Mouse (Mus musculus) ES-Bruce4 (cell line): Measurements from ENCODE around the gene Wwtr1. TPM values are rescaled to one million over a fixed set of nuclear protein-coding genes. Genes with fewer than 3 reads are reported as not detected.

Source experiments
- H3K27ac ChIP-seq: 2 replicates; pipeline ENCODE4 v1.5.1; 2012; ENCODE audit warnings: low read length, inconsistent platforms; ENCODE audit not compliant: insufficient read depth
- H3K27me3 ChIP-seq: 2 replicates; pipeline ENCODE4 v1.6.1; 2012; ENCODE audit warnings: mild to moderate bottlenecking, low read length, inconsistent platforms; ENCODE audit not compliant: control insufficient read depth, poor library complexity, insufficient read depth, severe bottlenecking
- H3K36me3 ChIP-seq: 2 replicates; pipeline ENCODE4 v1.6.1; 2012; ENCODE audit warnings: inconsistent platforms, mild to moderate bottlenecking, low read length, moderate library complexity; ENCODE audit not compliant: control insufficient read depth, poor library complexity, insufficient read depth, severe bottlenecking
- H3K4me1 ChIP-seq: one replicate; pipeline ENCODE4 v1.8.1; 2011; ENCODE audit warnings: low read length; ENCODE audit not compliant: control insufficient read depth, insufficient read depth
- H3K4me3 ChIP-seq: 2 replicates; pipeline ENCODE4 v1.5.1; 2011; ENCODE audit warnings: low read depth, mild to moderate bottlenecking, low read length
- H3K9ac ChIP-seq: 2 replicates; pipeline ENCODE4 v1.6.1; 2012; ENCODE audit warnings: low read depth, mild to moderate bottlenecking, inconsistent platforms; ENCODE audit not compliant: poor library complexity, severe bottlenecking
- H3K9me3 ChIP-seq: replicated peaks from 2 replicates; pipeline ENCODE4 v1.6.1; 2012; ENCODE audit warnings: mild to moderate bottlenecking, low read length, inconsistent platforms; ENCODE audit not compliant: control insufficient read depth, poor library complexity, insufficient read depth, severe bottlenecking
- CTCF ChIP-seq: IDR thresholded peaks from one replicate; pipeline ENCODE4 v1.8.1; 2011; ENCODE audit warnings: low read depth, low read length
- EP300 ChIP-seq: IDR thresholded peaks from 2 replicates; pipeline ENCODE4 v1.6.1; 2011; ENCODE audit warnings: low read depth, low read length; ENCODE audit not compliant: insufficient read depth
- POLR2A ChIP-seq: IDR thresholded peaks from one replicate; pipeline ENCODE4 v1.8.1; 2011; ENCODE audit warnings: low read length; ENCODE audit not compliant: insufficient read depth
- polyA plus RNA-seq: library from polyadenylated mRNA; stranded (reverse); fragments of >200 nt; gene quantifications from 2 replicates; pipeline ENCODE4 v1.2.4, GENCODE M21; 2011; ENCODE audit warnings: low read depth; ENCODE audit not compliant: missing spikeins, insufficient read depth, insufficient read length

Wwtr1 gene
- polyA plus RNA-seq, 1 experiment, result 43.7 TPM

DNA sequence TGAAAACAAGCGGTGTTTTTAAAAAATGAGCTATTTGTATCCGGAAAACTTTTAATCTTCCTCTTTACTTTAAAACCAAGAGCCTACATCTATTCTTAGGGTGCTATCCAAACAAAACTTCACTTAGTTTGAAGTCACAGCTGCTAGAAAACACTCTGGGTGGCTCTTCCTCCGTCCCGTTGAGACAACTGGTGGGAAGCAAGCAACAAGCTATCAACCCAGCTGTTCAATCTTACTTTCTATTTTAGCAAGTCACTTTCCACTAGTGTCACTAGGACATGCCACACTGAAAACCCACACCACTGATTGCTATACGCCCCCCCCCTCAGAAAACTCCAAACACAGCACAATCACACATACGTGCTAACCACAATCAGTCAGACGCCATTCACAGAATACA, 55.7 kb downstream of the Wwtr1 start:
- no peaks in the 10 kb centered on the region for H3K27me3 ChIP-seq
- no peaks in the 10 kb centered on the region for H3K4me1 ChIP-seq

DNA sequence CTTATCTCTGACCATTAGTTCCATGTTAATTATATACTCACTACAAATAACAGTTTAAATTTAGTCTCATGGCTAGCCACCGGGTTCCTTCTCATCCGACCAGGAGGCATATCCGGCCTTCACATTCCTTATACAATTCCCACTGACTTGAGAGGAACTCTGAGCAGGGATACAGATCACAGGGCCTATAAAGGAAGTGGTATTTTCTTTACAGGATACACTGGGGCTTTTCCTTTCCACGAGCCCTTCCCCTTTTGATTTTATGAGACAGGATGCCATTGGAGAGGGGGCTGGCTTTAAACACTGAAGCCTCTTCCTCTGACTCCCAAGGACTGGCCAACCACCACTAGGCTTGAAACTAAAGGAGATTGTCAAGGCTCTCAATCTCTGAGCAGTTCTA, 59.6 kb downstream of the Wwtr1 start:
- Histone ChIP-seq H3K9me3 (no peaks in the 10 kb centered on the region), H3K27ac (no peak overlapping the region), H3K27me3 (no peaks in the 10 kb centered on the region), H3K4me1 (no peaks in the 10 kb centered on the region), H3K9ac (no peak overlapping the region), H3K36me3 (no peaks in the 10 kb centered on the region), H3K4me3 (no peak overlapping the region)
- TF ChIP-seq EP300 (no peak), CTCF (no peak), POLR2A (no peak)

More for the DNA sequence above, 55.7 kb downstream of the Wwtr1 start:
- no peaks in the 10 kb centered on the region for H3K36me3 ChIP-seq
- no peak overlapping the region for H3K4me3 ChIP-seq
- H3K27ac ChIP-seq, result no peak overlapping the region
- no peak overlapping the region for H3K9ac ChIP-seq
- TF ChIP-seq POLR2A, result no peak
- no peak for TF ChIP-seq CTCF
- TF ChIP-seq EP300, result no peak
- H3K9me3 ChIP-seq, result peaks cover 8% of the 10 kb centered on the region; the same call in 1 of the 2 replicates

DNA sequence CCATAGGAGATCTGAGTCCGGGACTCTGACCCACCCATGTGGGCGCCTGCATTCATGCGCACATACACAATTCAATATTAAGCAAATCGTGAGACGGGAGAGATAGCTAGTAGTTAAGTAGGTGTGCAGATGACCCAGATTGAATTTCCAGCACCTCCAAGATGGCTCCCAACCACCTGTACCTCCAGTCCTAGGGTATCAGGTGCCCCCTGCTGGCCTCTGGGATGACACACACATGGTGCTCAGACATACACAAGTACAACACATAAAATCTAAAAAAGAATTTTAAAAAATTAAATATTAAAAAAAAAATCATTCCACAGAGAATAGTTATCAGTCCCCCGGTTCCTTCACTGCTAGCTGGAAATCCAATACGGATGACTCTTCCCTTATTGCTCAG, 60.7 kb downstream of the Wwtr1 start:
- Histone ChIP-seq H3K4me1 (no peaks in the 10 kb centered on the region), H3K36me3 (no peaks in the 10 kb centered on the region), H3K27me3 (no peaks in the 10 kb centered on the region), H3K4me3 (no peak overlapping the region), H3K27ac (no peak overlapping the region), H3K9ac (no peak overlapping the region), H3K9me3 (no peaks in the 10 kb centered on the region)
- TF ChIP-seq POLR2A (no peak), CTCF (no peak), EP300 (no peak)

DNA sequence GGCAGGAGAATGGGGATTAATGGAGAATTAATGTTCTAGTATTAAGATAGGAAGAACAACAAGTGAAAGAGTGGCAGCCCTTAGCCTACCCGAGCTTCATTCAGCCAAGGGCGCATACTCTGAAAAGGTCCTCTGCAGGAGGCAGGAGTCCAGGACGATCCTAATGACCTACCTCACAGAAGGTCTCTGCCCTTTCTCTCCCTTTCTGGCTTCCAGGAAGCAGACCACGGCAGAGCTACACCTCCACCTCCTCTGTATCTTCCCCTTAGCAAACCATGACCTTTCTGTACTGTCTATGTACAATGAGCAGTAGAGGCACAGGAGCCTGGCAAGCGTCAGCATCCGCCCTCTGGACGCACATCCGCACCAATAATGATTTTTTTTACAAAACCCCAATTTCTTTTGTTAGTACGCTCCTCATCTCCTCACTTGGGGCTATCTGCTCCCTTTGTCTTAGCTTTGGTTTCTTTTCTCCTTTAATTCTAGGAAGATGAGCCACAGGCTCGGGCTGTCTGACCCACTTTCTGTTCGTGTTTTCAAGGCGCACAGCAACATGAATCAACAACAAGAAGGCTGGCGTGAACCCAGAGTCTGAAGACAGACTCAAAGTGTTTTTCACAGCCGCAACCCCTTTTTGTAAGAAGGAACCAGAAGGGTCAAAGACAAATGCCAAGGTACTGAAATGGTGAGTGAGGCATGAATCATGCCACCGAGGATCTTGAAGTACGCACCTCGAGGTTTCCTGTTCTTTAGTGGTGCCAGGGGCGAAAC, 63.7 kb downstream of the Wwtr1 start:
- Histone ChIP-seq H3K4me3 (no peak overlapping the region), H3K27ac (no peak overlapping the region), H3K9me3 (no peaks in the 10 kb centered on the region), H3K36me3 (no peaks in the 10 kb centered on the region), H3K27me3 (no peaks in the 10 kb centered on the region), H3K4me1 (no peaks in the 10 kb centered on the region), H3K9ac (no peak overlapping the region)
- TF ChIP-seq POLR2A, result no peak
- TF ChIP-seq CTCF, result no peak
- no peak for TF ChIP-seq EP300

DNA sequence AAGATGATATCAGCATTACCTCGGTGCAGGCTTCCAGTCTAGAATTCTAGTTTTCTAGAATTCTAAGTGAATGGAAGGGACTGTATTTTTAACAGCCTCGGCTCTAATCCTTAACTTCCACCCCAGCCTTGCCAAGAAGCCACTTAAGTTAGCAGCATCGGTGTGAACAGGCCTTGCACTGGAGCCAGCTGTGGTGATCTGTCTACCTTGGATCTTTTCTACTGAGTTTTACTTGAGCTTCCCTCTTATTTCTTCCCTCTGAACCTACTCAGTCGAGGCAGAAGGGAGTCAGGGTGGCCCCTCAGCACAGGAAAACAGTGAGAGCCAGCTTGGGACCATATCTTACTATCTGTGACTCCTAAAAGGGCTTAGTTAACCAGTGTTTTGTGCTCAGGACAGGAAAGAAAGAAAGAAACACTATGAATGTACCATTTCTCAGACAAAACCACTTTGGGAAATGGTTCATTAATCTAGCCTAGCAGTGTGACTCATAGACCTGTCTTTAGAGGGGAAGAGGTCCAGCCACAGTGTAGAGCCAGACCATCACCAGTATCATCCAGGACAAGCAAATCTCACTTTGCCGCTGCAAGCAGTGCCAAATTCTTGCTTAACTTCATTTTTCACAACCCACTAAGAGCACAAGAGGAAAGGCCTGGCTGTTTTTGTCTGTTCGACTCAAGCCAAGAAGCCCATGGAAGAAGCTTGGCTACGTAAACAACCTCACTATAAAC, 65.6 kb downstream of the Wwtr1 start:
- H3K4me1 ChIP-seq, result no peaks in the 10 kb centered on the region
- H3K36me3 ChIP-seq, result no peaks in the 10 kb centered on the region
- H3K27me3 ChIP-seq, result no peaks in the 10 kb centered on the region
- TF ChIP-seq POLR2A (no peak), CTCF (no peak), EP300 (no peak)
- no peaks in the 10 kb centered on the region for H3K9me3 ChIP-seq
- H3K27ac ChIP-seq, result no peak overlapping the region
- H3K9ac ChIP-seq, result no peak overlapping the region
- H3K4me3 ChIP-seq, result no peak overlapping the region

DNA sequence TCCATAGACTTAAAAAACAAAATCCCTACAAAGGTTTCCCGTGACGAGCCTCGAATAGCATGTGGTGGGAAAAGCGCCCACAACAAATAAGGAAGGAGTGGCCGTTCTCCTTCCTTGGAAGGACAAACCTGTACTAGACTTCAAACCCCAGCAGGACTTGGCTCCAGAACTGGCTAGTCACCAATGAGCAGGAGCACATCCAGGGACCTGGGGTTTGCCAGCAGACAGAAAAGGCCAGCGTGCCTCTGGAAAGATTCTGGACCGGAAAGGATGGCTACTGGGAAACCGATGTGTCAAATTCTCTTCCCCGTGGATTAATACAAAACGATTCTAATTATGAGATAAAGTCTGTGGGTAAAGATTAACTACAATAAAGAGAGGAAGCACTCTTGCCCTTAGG, 69.7 kb downstream of the Wwtr1 start:
- Histone ChIP-seq H3K4me1 (no peaks in the 10 kb centered on the region), H3K9me3 (no peaks in the 10 kb centered on the region), H3K36me3 (no peaks in the 10 kb centered on the region), H3K27me3 (no peaks in the 10 kb centered on the region), H3K27ac (no peak overlapping the region), H3K4me3 (no peak overlapping the region), H3K9ac (no peak overlapping the region)
- TF ChIP-seq CTCF (no peak), EP300 (no peak), POLR2A (no peak)
